Comparison of ENCODE assay signal across 9 mouse cellular contexts in genomic region chr1:61685921-61686320, GRCm38 (mm10).
"Had no signal": no experiment of that assay in that cellular context is flagged by ENCODE, and none has a peak within 500 bp of the region (broad histone marks: within the 10 kb centered on the region; RNA-seq: fewer than 3 reads in every experiment).

No protein-coding gene starts in this region.

- ATAC-seq: liver, embryonic 12.5 days had no signal

- DNase-seq: kidney, adult 18-20 months; kidney, postnatal 10 days; lung, embryonic 14.5 days; lung, postnatal 10 days; lung, postnatal 4 days; spleen, adult 18-20 months; thymus, adult 18-20 months; thymus, postnatal 14 days had no signal
